Mouse (Mus musculus): ENCODE data around the gene Fchsd2. TPM values are rescaled to one million over a fixed set of nuclear protein-coding genes. Genes with fewer than 3 reads are reported as not detected.
A peak's percentile ranks its signal among the peaks of the same experiment; 100 is the strongest.

The Fchsd2 gene
- polyA plus RNA-seq, 1 experiment, result 1.8 TPM

DNA sequence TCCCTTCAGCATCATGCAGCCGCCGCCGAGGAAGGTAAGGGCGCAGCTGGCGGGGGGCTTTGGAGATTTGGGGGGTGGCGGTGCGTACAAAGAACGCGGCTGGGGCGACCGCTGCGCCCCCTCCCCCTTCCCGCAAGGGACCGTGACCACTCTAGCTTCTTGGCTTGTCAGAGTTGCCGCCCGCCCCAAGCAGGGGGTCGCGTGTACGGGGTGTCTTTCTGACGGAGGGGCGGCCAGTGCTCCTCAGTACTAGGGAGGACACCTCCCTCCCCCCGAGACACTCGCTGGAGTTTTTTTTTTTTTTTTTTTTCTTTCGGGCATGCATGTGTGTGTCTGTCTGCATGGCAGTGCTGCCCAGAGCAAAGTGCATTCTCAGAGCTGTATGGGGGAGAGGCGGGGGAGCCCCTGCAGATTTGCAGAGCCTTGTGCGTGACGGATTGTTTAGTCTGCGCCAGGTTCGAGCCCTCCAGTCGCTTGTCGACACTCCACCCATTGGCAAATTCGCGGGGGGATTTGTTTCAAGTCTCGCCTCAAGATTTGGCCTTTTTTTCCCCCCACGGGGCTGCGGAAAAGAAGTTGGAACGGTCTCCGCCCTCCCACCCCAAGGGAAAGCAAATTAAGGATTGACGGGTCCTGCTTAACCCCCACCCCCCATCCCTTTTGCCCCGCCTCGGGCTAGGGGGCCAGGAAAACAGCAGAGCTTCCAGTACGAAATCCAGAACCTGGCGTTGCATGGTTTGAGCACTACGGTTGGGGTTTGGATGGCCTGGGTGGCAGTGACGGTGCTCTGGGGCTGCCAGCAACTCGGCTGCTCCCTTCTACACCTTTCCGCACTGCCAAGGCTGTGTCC, 16.6 kb downstream of the Fchsd2 start:
- peaks cover 51% of the 10 kb centered on the region for H3K4me1 ChIP-seq
- TF ChIP-seq GATA1 (IDR thresholded peaks at IDR 0.05; ENCODE audit: borderline replicate concordance, low read length) (no peak), FLI1 (IDR thresholded peaks at IDR 0.05; ENCODE audit: low read length) (no peak)
- H3K27me3 ChIP-seq (replicated peaks), result peaks cover under 1% of the 10 kb centered on the region
- H3K36me3 ChIP-seq (replicated peaks; ENCODE audit: low read length), result peaks cover 24% of the 10 kb centered on the region
- peak overlapping the region; percentile 97 for H3K4me3 ChIP-seq (replicated peaks)
- H3K9me3 ChIP-seq, result no peaks in the 10 kb centered on the region

DNA sequence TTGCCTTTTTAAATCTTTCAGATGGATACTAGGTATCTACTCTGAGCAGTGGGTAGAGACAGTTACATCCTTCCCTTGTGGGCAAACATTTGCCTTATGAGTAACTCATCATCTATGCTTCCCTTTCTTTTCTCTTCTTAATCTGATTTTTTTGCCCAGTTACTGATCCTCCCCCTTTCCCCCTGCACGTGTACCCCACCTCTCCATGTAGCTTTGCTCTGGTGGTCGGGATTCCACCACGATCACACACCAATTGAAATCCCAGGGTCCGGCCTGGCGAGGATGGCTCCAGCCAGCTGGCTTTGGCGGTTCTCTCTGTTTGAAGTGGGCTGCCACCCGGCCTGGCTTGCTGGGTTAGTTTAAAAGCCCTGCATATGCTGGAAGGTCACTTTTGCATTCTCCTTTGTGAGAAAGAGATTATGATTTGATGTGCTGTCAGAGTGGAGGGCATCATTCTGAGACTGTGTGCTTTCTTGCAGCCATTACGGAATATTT, 17.2 kb downstream of the Fchsd2 start:
- TF ChIP-seq FLI1 (IDR thresholded peaks at IDR 0.05; ENCODE audit: low read length), result no peak
- TF ChIP-seq GATA1 (IDR thresholded peaks at IDR 0.05; ENCODE audit: borderline replicate concordance, low read length), result no peak
- H3K9me3 ChIP-seq, result no peaks in the 10 kb centered on the region
- peaks cover 56% of the 10 kb centered on the region for H3K4me1 ChIP-seq
- peak overlapping the region; percentile 97 for H3K4me3 ChIP-seq (replicated peaks)
- H3K36me3 ChIP-seq (replicated peaks; ENCODE audit: low read length), result peaks cover 30% of the 10 kb centered on the region
- H3K27me3 ChIP-seq (replicated peaks), result no peaks in the 10 kb centered on the region

DNA sequence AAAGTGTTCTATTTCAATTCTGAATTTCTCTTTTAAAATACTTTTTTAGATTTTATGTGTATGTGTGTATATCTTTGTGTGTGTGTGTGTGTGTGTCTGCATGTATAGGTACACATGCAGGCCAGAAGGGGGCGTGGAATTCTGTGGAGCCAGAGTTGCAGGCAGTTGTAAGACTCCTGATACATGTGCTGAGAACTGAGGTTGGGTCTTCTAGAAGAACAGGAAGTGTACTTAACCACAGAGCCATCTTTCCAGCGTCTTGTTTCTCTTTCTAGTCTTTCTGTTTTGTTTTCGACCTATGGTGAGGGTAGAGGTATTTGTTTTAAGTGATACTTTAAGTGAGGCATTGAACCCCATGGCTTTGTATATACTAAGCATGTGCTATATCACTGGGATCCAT, 20.7 kb downstream of the Fchsd2 start:
- Histone ChIP-seq H3K36me3 (replicated peaks; ENCODE audit: low read length) (peaks cover 64% of the 10 kb centered on the region), H3K4me1 (peaks cover 47% of the 10 kb centered on the region), H3K27me3 (replicated peaks) (no peaks in the 10 kb centered on the region), H3K4me3 (replicated peaks) (no peak overlapping the region), H3K9me3 (no peaks in the 10 kb centered on the region)
- no peak for TF ChIP-seq GATA1 (IDR thresholded peaks at IDR 0.05; ENCODE audit: borderline replicate concordance, low read length)
- TF ChIP-seq FLI1 (IDR thresholded peaks at IDR 0.05; ENCODE audit: low read length), result no peak

DNA sequence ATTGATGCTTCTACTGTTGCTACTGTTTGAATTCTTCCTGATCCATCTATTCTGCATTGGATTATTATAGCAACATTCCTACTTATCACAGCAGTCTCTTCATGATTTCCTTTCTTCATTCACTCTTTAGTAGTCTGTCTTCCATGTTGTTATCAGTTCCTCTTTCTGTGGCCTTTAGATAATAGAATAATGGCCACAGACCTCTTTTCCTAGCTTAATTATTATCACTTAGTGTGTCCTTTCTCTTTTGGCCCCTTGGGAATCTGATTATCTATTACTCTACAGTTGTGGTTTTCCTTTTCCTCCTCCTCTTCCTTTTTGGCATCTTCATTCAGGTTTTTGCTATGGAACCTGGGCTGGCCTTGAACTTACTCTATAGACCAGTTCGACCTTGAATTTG, 21.7 kb downstream of the Fchsd2 start:
- no peak overlapping the region for H3K4me3 ChIP-seq (replicated peaks)
- no peaks in the 10 kb centered on the region for H3K27me3 ChIP-seq (replicated peaks)
- TF ChIP-seq FLI1 (IDR thresholded peaks at IDR 0.05; ENCODE audit: low read length) (no peak), GATA1 (IDR thresholded peaks at IDR 0.05; ENCODE audit: borderline replicate concordance, low read length) (no peak)
- peaks cover 71% of the 10 kb centered on the region for H3K36me3 ChIP-seq (replicated peaks; ENCODE audit: low read length)
- H3K4me1 ChIP-seq, result peaks cover 50% of the 10 kb centered on the region
- no peaks in the 10 kb centered on the region for H3K9me3 ChIP-seq

DNA sequence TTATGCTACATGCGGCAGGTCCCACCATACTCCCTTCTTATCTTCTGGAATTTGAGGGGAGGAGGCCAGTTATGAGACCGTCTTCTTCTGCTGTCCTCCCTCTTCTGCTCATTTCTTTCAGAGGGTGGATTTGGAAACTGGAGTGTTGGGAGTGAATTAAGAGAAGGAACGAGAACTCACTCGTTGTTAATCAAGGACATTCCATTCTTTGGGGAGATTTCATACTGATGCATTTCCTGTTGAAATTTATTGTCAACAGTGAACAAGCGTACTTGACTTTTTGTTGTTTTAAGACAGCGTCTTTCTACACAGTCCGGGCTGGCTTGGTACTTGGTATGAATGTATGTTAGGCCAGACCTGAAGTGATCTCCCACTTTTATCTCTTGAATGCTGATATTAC, 26.7 kb downstream of the Fchsd2 start:
- Histone ChIP-seq H3K9me3 (no peaks in the 10 kb centered on the region), H3K4me1 (peaks cover 40% of the 10 kb centered on the region), H3K27me3 (replicated peaks) (no peaks in the 10 kb centered on the region), H3K36me3 (replicated peaks; ENCODE audit: low read length) (peaks cover 70% of the 10 kb centered on the region), H3K4me3 (replicated peaks) (no peak overlapping the region)
- no peak for TF ChIP-seq GATA1 (IDR thresholded peaks at IDR 0.05; ENCODE audit: borderline replicate concordance, low read length)
- TF ChIP-seq FLI1 (IDR thresholded peaks at IDR 0.05; ENCODE audit: low read length), result no peak

DNA sequence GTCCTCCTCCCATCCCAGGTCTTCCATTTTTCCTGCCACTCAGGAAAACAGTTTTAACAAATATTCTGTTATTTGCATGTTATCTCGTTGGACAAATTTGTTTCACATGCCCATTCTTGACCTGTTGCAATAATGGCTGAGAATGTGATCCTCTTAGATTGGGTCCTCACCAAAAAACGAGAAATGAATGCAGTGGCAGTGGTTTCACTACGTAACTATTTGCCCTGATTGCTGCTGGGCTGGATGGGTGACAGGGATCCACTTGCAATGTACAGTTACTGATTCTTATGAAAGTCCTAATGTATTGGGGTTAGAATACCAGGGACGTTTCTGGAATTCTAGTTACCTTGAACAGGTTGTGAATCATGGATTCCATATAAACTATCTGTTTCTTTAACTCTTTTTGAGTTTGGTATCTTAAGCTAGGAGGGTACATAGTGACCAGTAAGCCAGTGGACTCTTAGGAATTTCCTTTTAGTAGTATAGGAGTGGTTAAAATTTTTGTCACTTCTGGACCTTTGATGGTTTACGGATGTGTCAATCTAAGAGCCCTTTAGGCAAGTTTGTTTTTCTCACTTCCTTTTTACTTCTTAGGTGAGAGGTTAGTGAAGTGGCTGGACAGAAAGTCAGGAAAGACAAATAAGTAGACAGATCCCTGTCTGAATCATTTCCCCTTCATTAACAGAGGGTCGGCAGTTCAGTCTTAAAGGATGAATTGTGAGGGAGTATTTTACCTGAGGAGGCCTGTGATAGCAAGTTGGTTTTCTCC, 31.1 kb downstream of the Fchsd2 start:
- H3K36me3 ChIP-seq (replicated peaks; ENCODE audit: low read length), result peaks cover 34% of the 10 kb centered on the region
- no peak overlapping the region for H3K4me3 ChIP-seq (replicated peaks)
- H3K4me1 ChIP-seq, result peaks cover 55% of the 10 kb centered on the region
- TF ChIP-seq GATA1 (IDR thresholded peaks at IDR 0.05; ENCODE audit: borderline replicate concordance, low read length) (no peak), FLI1 (IDR thresholded peaks at IDR 0.05; ENCODE audit: low read length) (no peak)
- H3K27me3 ChIP-seq (replicated peaks), result no peaks in the 10 kb centered on the region
- H3K9me3 ChIP-seq, result no peaks in the 10 kb centered on the region

DNA sequence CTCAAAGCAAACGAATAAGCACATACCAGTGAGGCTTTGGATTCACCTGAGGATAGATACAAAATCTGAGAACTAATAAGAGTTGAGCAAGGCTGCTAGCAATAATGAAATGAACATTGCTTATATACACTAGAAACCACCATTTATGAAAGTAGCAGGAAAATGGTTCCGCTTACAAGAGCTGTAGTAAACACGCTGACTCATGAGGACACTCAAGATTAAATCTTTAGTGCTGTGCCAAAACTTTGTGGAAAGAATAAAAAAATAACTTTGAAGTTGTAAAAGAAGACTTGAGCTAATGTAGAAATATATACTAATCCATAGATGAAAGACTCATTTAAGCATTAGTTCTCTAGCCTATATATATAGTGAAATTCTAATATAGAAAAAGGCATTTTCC, 35.1 kb downstream of the Fchsd2 start:
- Histone ChIP-seq H3K36me3 (replicated peaks; ENCODE audit: low read length) (peaks cover 23% of the 10 kb centered on the region), H3K4me3 (replicated peaks) (no peak overlapping the region), H3K4me1 (peaks cover 70% of the 10 kb centered on the region), H3K27me3 (replicated peaks) (no peaks in the 10 kb centered on the region), H3K9me3 (no peaks in the 10 kb centered on the region)
- TF ChIP-seq GATA1 (IDR thresholded peaks at IDR 0.05; ENCODE audit: borderline replicate concordance, low read length), result no peak
- no peak for TF ChIP-seq FLI1 (IDR thresholded peaks at IDR 0.05; ENCODE audit: low read length)

DNA sequence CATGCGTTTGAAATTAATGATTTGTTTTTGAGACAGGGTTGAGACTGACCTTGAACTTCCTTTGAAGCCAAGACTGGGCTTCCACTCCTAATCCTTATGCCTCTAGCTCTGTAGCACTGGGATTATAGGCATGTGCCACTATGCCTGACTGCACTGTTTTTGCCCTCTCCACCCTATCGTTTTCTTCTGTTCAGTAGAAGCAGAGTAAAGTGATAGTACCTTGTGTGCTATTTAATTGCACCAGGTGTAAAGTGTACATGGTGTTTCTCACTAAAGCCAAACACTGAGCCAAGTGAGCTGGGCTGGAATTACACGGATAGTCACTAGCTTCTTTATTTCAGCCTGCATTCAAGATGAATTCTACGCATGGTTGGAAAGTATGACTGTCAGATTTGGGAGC, 35.9 kb downstream of the Fchsd2 start:
- Histone ChIP-seq H3K4me3 (replicated peaks) (no peak overlapping the region), H3K9me3 (no peaks in the 10 kb centered on the region), H3K27me3 (replicated peaks) (no peaks in the 10 kb centered on the region), H3K36me3 (replicated peaks; ENCODE audit: low read length) (peaks cover 21% of the 10 kb centered on the region), H3K4me1 (peaks cover 72% of the 10 kb centered on the region)
- no peak for TF ChIP-seq GATA1 (IDR thresholded peaks at IDR 0.05; ENCODE audit: borderline replicate concordance, low read length)
- no peak for TF ChIP-seq FLI1 (IDR thresholded peaks at IDR 0.05; ENCODE audit: low read length)

DNA sequence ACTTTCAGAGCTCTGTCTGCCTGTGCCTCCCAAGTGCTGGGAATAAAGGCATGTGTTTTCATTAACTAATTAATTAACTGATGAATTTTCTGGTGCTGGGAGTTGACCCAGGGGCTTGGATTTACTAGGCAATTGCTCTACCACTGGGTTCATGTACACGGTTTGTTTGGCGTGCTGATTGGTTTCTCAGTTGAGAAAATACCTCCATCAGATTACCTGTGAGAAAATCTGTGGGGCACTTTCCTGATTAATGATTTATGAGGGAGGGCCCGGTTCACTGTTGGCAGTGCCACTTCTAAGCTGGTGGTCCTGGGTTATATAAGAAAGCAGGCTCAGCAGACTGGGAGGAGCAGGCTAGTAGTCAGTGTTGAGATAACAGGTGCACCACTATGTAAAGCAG, 38.0 kb downstream of the Fchsd2 start:
- Histone ChIP-seq H3K4me3 (replicated peaks) (no peak overlapping the region), H3K4me1 (peaks cover 71% of the 10 kb centered on the region), H3K27me3 (replicated peaks) (no peaks in the 10 kb centered on the region), H3K9me3 (no peaks in the 10 kb centered on the region), H3K36me3 (replicated peaks; ENCODE audit: low read length) (peaks cover 27% of the 10 kb centered on the region)
- TF ChIP-seq GATA1 (IDR thresholded peaks at IDR 0.05; ENCODE audit: borderline replicate concordance, low read length), result no peak
- no peak for TF ChIP-seq FLI1 (IDR thresholded peaks at IDR 0.05; ENCODE audit: low read length)

DNA sequence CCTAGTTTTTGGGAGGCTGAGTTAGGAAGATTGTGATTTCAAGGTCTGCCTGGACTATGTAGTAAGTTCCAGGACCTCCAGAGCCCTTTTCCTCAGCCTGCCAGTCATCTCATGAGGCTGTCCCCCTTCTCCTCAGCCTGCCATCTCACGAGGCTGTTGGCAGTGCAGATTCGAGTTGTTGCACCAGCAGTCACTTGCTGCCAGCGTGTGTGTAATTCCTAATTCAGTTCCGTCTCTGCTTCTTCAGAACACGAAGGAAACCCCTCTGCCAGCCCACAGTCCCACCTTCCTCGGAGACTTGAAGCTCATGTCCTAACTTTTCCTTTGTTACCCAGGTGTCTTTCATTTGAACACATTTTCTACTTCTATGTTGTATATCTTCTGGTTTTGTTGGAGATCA, 38.6 kb downstream of the Fchsd2 start:
- no peak overlapping the region for H3K4me3 ChIP-seq (replicated peaks)
- TF ChIP-seq FLI1 (IDR thresholded peaks at IDR 0.05; ENCODE audit: low read length) (no peak), GATA1 (IDR thresholded peaks at IDR 0.05; ENCODE audit: borderline replicate concordance, low read length) (no peak)
- H3K9me3 ChIP-seq, result no peaks in the 10 kb centered on the region
- H3K27me3 ChIP-seq (replicated peaks), result no peaks in the 10 kb centered on the region
- H3K36me3 ChIP-seq (replicated peaks; ENCODE audit: low read length), result peaks cover 30% of the 10 kb centered on the region
- peaks cover 65% of the 10 kb centered on the region for H3K4me1 ChIP-seq
